Mouse (Mus musculus) midbrain, postnatal 0 days (tissue): ENCODE results near the gene Pear1. TPM values are rescaled to one million over a fixed set of nuclear protein-coding genes. Genes with fewer than 3 reads are reported as not detected.

Source experiments
- ATAC-seq: fragments of 200-750 bp; cut with Nextera tagmentation; 2 replicates; pipeline ENCODE4 v1.8.0; 2017; ENCODE audit warnings: moderate number of reproducible peaks, mild to moderate bottlenecking, moderate TSS enrichment, moderate library complexity; ENCODE audit not compliant: low FRiP score
- DNase-seq: peaks from one replicate; pipeline ENCODE4 v3.0.0-alpha.2; 2015; ENCODE audit warnings: low spot score
- H3K27ac ChIP-seq: fragments of 300-500 bp; sonication (generic); 2 replicates; pipeline ENCODE4 v1.5.1; 2014; ENCODE audit warnings: low read depth, mild to moderate bottlenecking, low read length, mixed read lengths
- H3K27me3 ChIP-seq: fragments of 300-500 bp; sonication (generic); 2 replicates; pipeline ENCODE4 v1.6.1; 2014; ENCODE audit warnings: low read length, control low read depth, mixed read lengths; ENCODE audit not compliant: insufficient read depth
- H3K36me3 ChIP-seq: fragments of 300-500 bp; sonication (generic); 2 replicates; pipeline ENCODE4 v1.6.1; 2014; ENCODE audit warnings: low read length, control low read depth, mixed read lengths; ENCODE audit not compliant: insufficient read depth
- H3K4me1 ChIP-seq: fragments of 300-500 bp; sonication (generic); 2 replicates; pipeline ENCODE4 v1.6.1; 2014; ENCODE audit warnings: mild to moderate bottlenecking, control low read depth, antibody characterized with exemption, low read length, mixed read lengths; ENCODE audit not compliant: insufficient read depth
- H3K4me2 ChIP-seq: fragments of 300-500 bp; sonication (generic); 2 replicates; pipeline ENCODE4 v1.6.1; 2014; ENCODE audit warnings: low read depth, mild to moderate bottlenecking, low read length, mixed read lengths; ENCODE audit not compliant: poor library complexity, severe bottlenecking
- H3K4me3 ChIP-seq: fragments of 300-500 bp; sonication (generic); 2 replicates; pipeline ENCODE4 v1.5.1; 2014; ENCODE audit warnings: low read depth, mild to moderate bottlenecking, low read length, moderate library complexity
- H3K9ac ChIP-seq: fragments of 300-500 bp; sonication (generic); replicated peaks from 2 replicates; pipeline ENCODE4 v1.6.1; 2014; ENCODE audit warnings: mild to moderate bottlenecking, low read length, moderate library complexity, mixed read lengths; ENCODE audit not compliant: poor library complexity, severe bottlenecking
- H3K9me3 ChIP-seq: fragments of 300-500 bp; sonication (generic); 2 replicates; pipeline ENCODE4 v1.6.1; 2016; ENCODE audit warnings: low read length, control low read depth
- CTCF ChIP-seq: IDR thresholded peaks from 2 replicates; pipeline ENCODE4 v1.5.1; 2016; ENCODE audit warnings: antibody characterized with exemption, mild to moderate bottlenecking
- WGBS: fragments of 180-500 bp; shearing (Covaris S2); extraction: QIAGEN DNeasy Blood & Tissue Kit; methylation state at CpG from one replicate; pipeline ENCODE4 v1.1.7; 2014; 5-methylcytosine and 5-hydroxymethylcytosine counted together
- polyA plus RNA-seq: library from polyadenylated mRNA; unstranded; fragments of >200 nt; fragmentation: Nextera tagmentation; extraction: Ambion mirVana; gene quantifications from 2 replicates; pipeline ENCODE4 v1.2.1, GENCODE M21; 2015
- total RNA-seq: library from RNA; depleted of rRNA; stranded (reverse); fragments of >200 nt; gene quantifications from 2 replicates; pipeline ENCODE4 v1.2.3, GENCODE M21; 2014

The Pear1 gene
- total and polyA plus RNA-seq, 2 experiments from 2014 or later, result 5.7 to 19.0 TPM

GRCm38 (mm10) chr3:87742735-87743134 is 81.4 kb downstream of the Pear1 start:
- DNase-seq, result no peak
- no peak overlapping the region for H3K4me2 ChIP-seq
- H3K4me1 ChIP-seq, result no peaks in the 10 kb centered on the region
- ATAC-seq, result no peak
- no peak overlapping the region for H3K27ac ChIP-seq
- H3K9me3 ChIP-seq, result no peaks in the 10 kb centered on the region
- no peak for TF ChIP-seq CTCF
- no peak overlapping the region for H3K9ac ChIP-seq
- H3K36me3 ChIP-seq, result peaks cover 15% of the 10 kb centered on the region
- 88% methylated on average over 16 of the region's 16 CpGs for WGBS
- H3K4me3 ChIP-seq, result no peak overlapping the region
- H3K27me3 ChIP-seq, result no peaks in the 10 kb centered on the region

- Histone ChIP-seq H3K4me3 (no peak overlapping the region), H3K9me3 (no peaks in the 10 kb centered on the region), H3K9ac (no peak overlapping the region), H3K4me1 (no peaks in the 10 kb centered on the region), H3K27me3 (no peaks in the 10 kb centered on the region), H3K36me3 (peaks cover 22% of the 10 kb centered on the region), H3K4me2 (no peak overlapping the region), H3K27ac (no peak overlapping the region)
- ATAC-seq, result no peak
- no peak for DNase-seq
- 80% methylated on average over 3 of the region's 3 CpGs for WGBS
- no peak for TF ChIP-seq CTCF
Measured at GRCm38 (mm10) chr3:87742013-87742412, 82.1 kb downstream of the Pear1 start.

GRCm38 (mm10) chr3:87738906-87739305 is 85.2 kb downstream of the Pear1 start:
- WGBS, result 70% methylated on average over 5 of the region's 5 CpGs
- H3K36me3 ChIP-seq, result peaks cover 51% of the 10 kb centered on the region

GRCm38 (mm10) chr3:87735335-87735734 is 88.8 kb downstream of the Pear1 start:
- H3K4me2 ChIP-seq, result no peak overlapping the region
- H3K36me3 ChIP-seq, result peaks cover 81% of the 10 kb centered on the region
- no peak overlapping the region for H3K9ac ChIP-seq
- no peaks in the 10 kb centered on the region for H3K4me1 ChIP-seq
- no peak overlapping the region for H3K27ac ChIP-seq
- no peaks in the 10 kb centered on the region for H3K9me3 ChIP-seq
- ATAC-seq (no peak), DNase-seq (no peak)
- H3K27me3 ChIP-seq, result no peaks in the 10 kb centered on the region
- TF ChIP-seq CTCF, result no peak
- WGBS, result 89% methylated on average over 9 of the region's 9 CpGs
- H3K4me3 ChIP-seq, result no peak overlapping the region

More at GRCm38 (mm10) chr3:87738906-87739305, 85.2 kb downstream of the Pear1 start:
- H3K9ac ChIP-seq, result no peak overlapping the region
- H3K4me1 ChIP-seq, result no peaks in the 10 kb centered on the region
- H3K4me2 ChIP-seq, result no peak overlapping the region
- no peak for ATAC-seq
- no peaks in the 10 kb centered on the region for H3K27me3 ChIP-seq
- DNase-seq, result no peak
- H3K4me3 ChIP-seq, result no peak overlapping the region
- H3K9me3 ChIP-seq, result no peaks in the 10 kb centered on the region
- H3K27ac ChIP-seq, result no peak overlapping the region
- no peak for TF ChIP-seq CTCF

GRCm38 (mm10) chr3:87733984-87734761 is 89.9 kb downstream of the Pear1 start:
- Histone ChIP-seq H3K4me2 (no peak overlapping the region), H3K36me3 (peaks cover 88% of the 10 kb centered on the region), H3K27ac (no peak overlapping the region), H3K4me1 (no peaks in the 10 kb centered on the region), H3K4me3 (no peak overlapping the region), H3K9me3 (no peaks in the 10 kb centered on the region), H3K27me3 (no peaks in the 10 kb centered on the region), H3K9ac (no peak overlapping the region)
- 81% methylated on average over 11 of the region's 11 CpGs for WGBS
- ATAC-seq (no peak), DNase-seq (no peak)
- TF ChIP-seq CTCF, result no peak

- no peaks in the 10 kb centered on the region for H3K27me3 ChIP-seq
- H3K9me3 ChIP-seq, result no peaks in the 10 kb centered on the region
- H3K36me3 ChIP-seq, result peaks cover 91% of the 10 kb centered on the region
- H3K27ac ChIP-seq, result no peak overlapping the region
- DNase-seq, result no peak
- no peak for ATAC-seq
- H3K4me3 ChIP-seq, result no peak overlapping the region
- 86% methylated on average over 4 of the region's 4 CpGs for WGBS
- no peak for TF ChIP-seq CTCF
- H3K4me2 ChIP-seq, result no peak overlapping the region
- no peaks in the 10 kb centered on the region for H3K4me1 ChIP-seq
- no peak overlapping the region for H3K9ac ChIP-seq
Measured at GRCm38 (mm10) chr3:87733098-87733497, 91.0 kb downstream of the Pear1 start.
